Mouse (Mus musculus) brain, embryonic 14.5 days (tissue): Measurements from ENCODE around the gene Vmn1r168. TPM values are rescaled to one million over a fixed set of nuclear protein-coding genes. Genes with fewer than 3 reads are reported as not detected.
"Not testable (repeated sequence)": the region's sequence is repeated elsewhere in the genome, so short reads cannot be mapped to it uniquely, and the experiment has no call there.

Experiments used
- DNase-seq: peaks from one replicate; pipeline ENCODE4 v3.0.0-alpha.2; 2011; ENCODE audit warnings: low read depth
- polyA plus RNA-seq: library from polyadenylated mRNA; depleted of rRNA; stranded (reverse); fragments of >200 nt; gene quantifications from 2 replicates; pipeline ENCODE4 v1.2.3, GENCODE M21; 2012; rRNA removed

Vmn1r168 gene
- polyA plus RNA-seq = not detected in 2 replicates

DNA sequence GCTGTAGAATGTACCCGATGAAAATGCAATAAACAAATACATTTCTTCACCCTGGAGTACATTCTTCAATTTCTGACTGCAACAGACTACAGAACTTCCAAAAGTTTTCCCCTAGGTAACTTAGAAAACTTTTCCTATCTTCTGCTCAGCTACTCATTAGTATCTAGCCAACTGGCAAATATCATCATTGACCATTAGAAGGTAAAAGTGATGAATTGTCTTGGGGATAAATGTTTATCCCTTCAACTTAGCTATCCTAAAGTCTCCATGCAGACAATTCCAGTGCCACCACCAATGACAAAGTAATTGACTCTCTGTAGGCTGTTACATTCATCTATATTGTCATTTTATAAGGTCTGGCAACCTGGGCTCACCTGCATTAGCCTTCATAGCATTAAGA, at the start of gene Vmn1r168:
TSS of gene Vmn1r168 (plus strand) at position 301 of the 400 bp plus-strand sequence.
- DNase-seq = not testable (repeated sequence)

DNA sequence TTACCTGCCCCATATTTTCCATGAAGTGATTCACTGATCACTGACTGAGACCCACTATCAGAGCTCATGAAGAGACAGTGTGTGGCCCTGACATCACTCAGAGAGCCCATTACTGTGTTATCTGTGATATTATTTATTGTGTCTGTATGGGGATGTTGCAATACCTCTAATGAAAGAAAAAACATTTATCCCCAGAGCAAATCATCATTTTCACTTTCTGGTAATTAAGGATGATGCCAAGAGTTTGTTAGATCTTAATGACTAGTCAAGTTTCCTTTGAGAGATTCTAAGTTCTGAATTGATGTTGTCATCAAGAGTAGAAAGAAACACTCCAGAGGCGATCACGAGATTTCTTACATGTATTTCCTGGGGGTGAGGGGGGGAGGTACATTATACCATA, 32.4 kb upstream of the Vmn1r168 start, which contains the start of gene Vmn1r167:
TSS of gene Vmn1r167 (minus strand) at position 101 of the 400 bp plus-strand sequence.
- DNase-seq = not testable (repeated sequence)

DNA sequence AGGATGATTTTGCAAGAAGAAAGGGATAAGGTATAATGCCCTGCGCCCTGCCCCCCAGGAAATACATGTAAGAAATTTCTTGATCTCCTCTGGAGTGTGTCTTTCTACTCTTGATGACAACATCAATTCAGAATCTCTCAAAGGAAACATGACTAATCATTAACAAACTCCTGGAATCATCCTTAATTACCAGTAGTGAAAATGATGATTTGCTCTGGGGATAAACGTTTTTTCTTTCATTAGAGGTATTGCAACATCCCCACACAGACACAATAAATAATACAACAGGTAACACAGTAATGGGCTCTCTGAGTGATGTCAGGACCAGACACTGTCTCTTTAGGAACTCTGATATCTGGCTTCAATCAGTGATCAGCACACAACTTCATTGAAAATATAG, 35.7 kb downstream of the Vmn1r168 start, which contains the start of gene Vmn1r169:
TSS of gene Vmn1r169 (plus strand) at position 301 of the 400 bp plus-strand sequence.
- DNase-seq = not testable (repeated sequence)

Other genes starting within 250 kb of the Vmn1r168 start
- gene Nlrp4e, start 238.5 kb upstream of the Vmn1r168 start, polyA plus RNA-seq = not detected in 2 replicates
- not detected in 2 replicates for gene Nlrp5, start 153.8 kb upstream of the Vmn1r168 start, polyA plus RNA-seq
- not detected in 2 replicates for gene Vmn1r167, start 32.5 kb upstream of the Vmn1r168 start, polyA plus RNA-seq
- gene Vmn1r169, start 35.8 kb downstream of the Vmn1r168 start, polyA plus RNA-seq = not detected in 2 replicates
- gene Vmn1r170, start 66.4 kb downstream of the Vmn1r168 start, polyA plus RNA-seq = not detected in 2 replicates
- not detected in 2 replicates for gene Vmn1r171, start 91.0 kb downstream of the Vmn1r168 start, polyA plus RNA-seq
- gene Vmn1r172, start 118.6 kb downstream of the Vmn1r168 start, polyA plus RNA-seq = not detected in 2 replicates
- not detected in 2 replicates for gene Vmn1r173, start 161.0 kb downstream of the Vmn1r168 start, polyA plus RNA-seq
- gene Vmn1r174, start 212.5 kb downstream of the Vmn1r168 start, polyA plus RNA-seq = not detected in 2 replicates